Mouse (Mus musculus) splenic B cell, adult 2 months (primary cell): ENCODE data around the gene Ankar.
A peak's percentile ranks its signal among the peaks of the same experiment; 100 is the strongest.

Experiments used
- DNase-seq: peaks from one replicate; pipeline ENCODE4 v3.0.0-alpha.2; 2011; ENCODE audit warnings: low read depth, low spot score
- H3K27me3 ChIP-seq: 2 replicates; pipeline ENCODE4 v1.6.1; 2012; ENCODE audit warnings: mild to moderate bottlenecking, low read length, moderate library complexity, mixed read lengths; ENCODE audit not compliant: control insufficient read depth, poor library complexity, insufficient read depth, severe bottlenecking
- H3K36me3 ChIP-seq: 2 replicates; pipeline ENCODE4 v1.6.1; 2012; ENCODE audit warnings: mild to moderate bottlenecking, low read length, moderate library complexity, mixed read lengths; ENCODE audit not compliant: control insufficient read depth, poor library complexity, insufficient read depth, severe bottlenecking

Gene Ankar

DNA sequence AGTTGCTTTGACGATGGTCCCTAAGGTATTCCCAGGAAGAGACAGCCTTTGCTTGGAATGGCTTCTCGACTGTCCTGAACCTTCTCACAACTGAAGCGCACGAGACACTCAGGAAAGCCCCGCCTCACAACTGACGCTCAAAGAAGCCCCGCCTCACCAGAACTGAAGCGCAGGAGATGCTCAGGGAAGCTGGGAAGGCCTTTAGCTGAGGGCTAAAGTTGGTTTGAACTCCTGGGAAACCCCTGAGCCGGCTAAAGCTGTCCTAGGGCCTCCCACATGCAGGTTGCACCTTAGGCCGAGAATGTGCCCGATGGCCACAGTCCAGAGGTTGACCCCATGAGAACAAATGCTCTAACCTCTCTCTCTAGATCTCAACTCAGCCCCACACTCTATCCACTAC, at the start of gene Ankar:
Ankar (minus strand) TSS at position 101 of the 400 bp plus-strand sequence.
- H3K27me3 ChIP-seq: no peaks in the 10 kb centered on the region
- no peaks in the 10 kb centered on the region for H3K36me3 ChIP-seq
- no peak for DNase-seq

DNA sequence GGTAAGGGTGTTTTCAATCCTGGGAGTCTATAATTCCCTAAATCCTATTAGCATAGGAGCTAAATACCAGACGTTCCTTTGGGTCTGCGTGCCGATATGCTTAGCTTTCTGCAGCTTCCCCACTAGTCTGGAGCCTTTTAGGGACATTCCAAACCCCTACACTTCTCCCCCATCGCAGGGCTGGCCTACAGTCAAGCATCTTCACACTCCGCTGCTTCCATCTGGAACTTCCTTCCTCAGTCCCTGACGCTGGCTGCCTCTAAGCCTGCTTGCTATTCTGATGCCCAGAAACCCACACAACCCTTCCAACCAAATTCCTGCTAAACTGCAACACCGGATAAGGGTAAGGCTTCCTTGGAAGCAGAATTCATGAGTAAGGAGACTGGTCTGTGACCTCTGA, 46.0 kb upstream of the Ankar start:
- no peak for DNase-seq
- H3K36me3 ChIP-seq: no peaks in the 10 kb centered on the region
- H3K27me3 ChIP-seq: no peaks in the 10 kb centered on the region

- DNase-seq: no peak
- Histone ChIP-seq H3K36me3 (no peaks in the 10 kb centered on the region), H3K27me3 (no peaks in the 10 kb centered on the region)
Observed at GRCm38 (mm10) chr1:72744816-72745506, 44.6 kb upstream of the Ankar start.

DNA sequence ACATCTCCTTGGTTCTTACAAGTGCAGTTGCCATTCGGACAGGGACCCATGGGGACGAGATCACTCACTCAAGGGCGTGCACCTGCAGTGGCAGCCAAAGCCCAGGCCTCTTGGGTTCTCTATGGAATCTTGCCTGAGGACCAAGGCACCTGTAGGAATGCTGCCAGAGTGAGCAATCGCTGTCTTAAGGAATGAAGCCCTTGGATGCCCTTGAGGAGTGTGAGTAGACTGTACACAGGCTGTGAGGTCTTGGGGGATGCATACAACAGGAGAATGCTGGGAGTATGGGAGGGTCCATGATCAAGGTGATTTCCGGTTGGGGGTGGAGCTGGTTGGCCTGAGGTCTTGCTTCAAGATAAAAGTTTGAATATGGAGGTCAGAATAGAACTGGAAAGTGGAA, 41.0 kb upstream of the Ankar start:
- H3K27me3 ChIP-seq: no peaks in the 10 kb centered on the region
- DNase-seq: no peak
- no peaks in the 10 kb centered on the region for H3K36me3 ChIP-seq

DNA sequence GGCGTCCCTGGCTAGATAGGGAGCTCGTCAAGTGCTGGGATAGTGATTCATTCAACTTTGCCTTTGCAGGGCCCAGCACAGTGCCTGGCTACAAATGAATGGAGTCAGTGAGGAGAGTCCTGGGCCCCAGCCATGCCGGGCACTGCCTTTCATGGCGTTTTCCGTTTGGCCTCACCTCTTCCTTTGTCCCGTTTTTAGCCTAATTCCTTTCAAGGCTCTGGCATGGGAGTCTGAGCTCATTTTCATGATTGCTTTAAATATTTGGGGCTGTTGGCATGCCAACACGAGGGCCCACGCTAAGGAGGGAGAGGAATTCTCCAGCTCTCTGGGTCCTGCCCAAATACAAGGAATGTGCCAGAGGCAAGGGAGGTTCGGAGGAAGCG, 39.3 kb upstream of the Ankar start:
- no peak for DNase-seq
- H3K36me3 ChIP-seq: no peaks in the 10 kb centered on the region
- no peaks in the 10 kb centered on the region for H3K27me3 ChIP-seq

DNA sequence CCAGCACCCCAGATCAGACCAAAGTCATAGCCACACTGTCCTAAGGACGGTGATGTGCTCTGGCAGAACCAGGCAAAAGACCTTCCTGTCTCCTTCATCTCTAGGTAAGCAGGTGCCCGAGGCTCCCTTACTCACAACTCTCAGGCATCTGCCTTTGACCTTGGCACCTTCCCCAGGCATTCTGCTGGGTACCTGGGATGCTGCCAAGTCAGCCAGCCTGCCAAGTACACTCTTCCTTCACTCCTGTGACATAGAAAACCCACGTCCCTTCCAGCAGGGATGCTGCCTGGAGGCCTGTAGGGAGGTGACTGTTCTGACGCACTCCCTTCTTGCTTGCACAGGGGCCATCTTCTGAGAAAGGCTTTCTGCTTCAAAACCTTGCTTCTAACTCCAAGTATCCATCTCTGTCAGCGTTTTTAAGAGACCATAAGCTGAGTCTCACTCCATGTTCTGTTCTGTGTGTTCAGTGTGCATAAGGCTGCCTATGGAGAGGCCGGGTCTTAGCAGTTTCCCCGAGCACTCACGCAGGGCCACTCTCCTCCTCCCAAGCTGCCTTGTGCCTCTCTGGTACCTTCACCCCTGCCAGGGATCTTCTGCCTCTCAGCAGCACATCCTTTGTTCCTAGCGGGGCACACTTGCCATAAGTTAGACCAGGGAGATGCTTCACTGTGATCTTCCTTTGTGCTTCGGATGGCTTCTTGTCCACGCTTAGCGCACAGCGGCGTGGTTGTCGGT, 38.7 kb upstream of the Ankar start:
- DNase-seq: no peak
- H3K36me3 ChIP-seq: no peaks in the 10 kb centered on the region
- H3K27me3 ChIP-seq: no peaks in the 10 kb centered on the region

- Histone ChIP-seq H3K36me3 (no peaks in the 10 kb centered on the region), H3K27me3 (no peaks in the 10 kb centered on the region)
- no peak for DNase-seq
Observed at GRCm38 (mm10) chr1:72736397-72737125, 36.2 kb upstream of the Ankar start.

- no peaks in the 10 kb centered on the region for H3K36me3 ChIP-seq
- no peaks in the 10 kb centered on the region for H3K27me3 ChIP-seq
- DNase-seq: no peak
Observed at GRCm38 (mm10) chr1:72733191-72733691, 32.9 kb upstream of the Ankar start.

GRCm38 (mm10) chr1:72730126-72730525, 29.7 kb upstream of the Ankar start:
- Histone ChIP-seq H3K27me3 (no peaks in the 10 kb centered on the region), H3K36me3 (no peaks in the 10 kb centered on the region)
- no peak for DNase-seq

- DNase-seq: no peak
- no peaks in the 10 kb centered on the region for H3K36me3 ChIP-seq
Observed at GRCm38 (mm10) chr1:72728781-72729180, 28.4 kb upstream of the Ankar start.

DNA sequence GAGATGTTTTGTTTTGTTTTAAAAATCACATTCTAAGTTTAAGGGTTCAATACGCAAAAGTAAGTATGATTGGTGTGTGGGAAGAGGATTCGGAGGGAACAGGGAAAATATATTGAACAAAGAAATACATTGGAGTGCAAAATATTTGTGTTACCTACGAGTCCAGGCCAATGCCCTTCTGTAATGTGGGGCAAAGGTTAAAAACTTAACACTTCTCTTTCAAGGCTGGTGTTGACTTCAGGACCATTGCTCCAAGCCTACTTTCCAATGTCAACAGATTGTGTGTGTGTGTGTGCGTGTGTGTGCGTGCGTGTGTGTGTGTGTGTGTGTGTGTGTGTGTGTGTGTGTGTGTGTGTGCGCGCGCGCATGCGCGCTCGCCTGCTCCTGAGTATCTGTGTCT, 25.6 kb upstream of the Ankar start:
- no peak for DNase-seq
- Histone ChIP-seq H3K27me3 (no peaks in the 10 kb centered on the region), H3K36me3 (no peaks in the 10 kb centered on the region)

More at GRCm38 (mm10) chr1:72728781-72729180, 28.4 kb upstream of the Ankar start:
- H3K27me3 ChIP-seq: no peaks in the 10 kb centered on the region

GRCm38 (mm10) chr1:72724354-72724753, 24.0 kb upstream of the Ankar start:
- Histone ChIP-seq H3K27me3 (no peaks in the 10 kb centered on the region), H3K36me3 (no peaks in the 10 kb centered on the region)
- DNase-seq: no peak

DNA sequence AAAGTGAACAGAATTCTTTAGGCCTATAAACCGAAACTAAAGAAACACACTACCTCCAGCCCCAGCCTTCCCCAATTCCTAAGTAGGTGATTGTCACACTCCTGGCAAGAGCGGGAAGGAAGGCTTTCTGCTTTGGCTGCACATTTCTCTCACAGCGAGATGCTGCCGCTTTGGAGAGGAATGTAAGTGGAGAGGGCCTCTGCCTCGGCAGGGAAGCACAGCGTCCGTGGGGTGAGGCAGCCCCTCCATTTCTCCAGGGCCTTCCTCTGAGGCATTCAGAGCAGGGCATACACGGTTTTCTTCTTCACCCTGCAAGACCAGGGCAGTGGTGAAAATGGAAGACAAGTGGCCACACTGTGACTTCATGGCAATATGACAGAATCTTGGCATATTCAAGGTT, 22.3 kb upstream of the Ankar start:
- H3K36me3 ChIP-seq: no peaks in the 10 kb centered on the region
- DNase-seq: no peak
- no peaks in the 10 kb centered on the region for H3K27me3 ChIP-seq

DNA sequence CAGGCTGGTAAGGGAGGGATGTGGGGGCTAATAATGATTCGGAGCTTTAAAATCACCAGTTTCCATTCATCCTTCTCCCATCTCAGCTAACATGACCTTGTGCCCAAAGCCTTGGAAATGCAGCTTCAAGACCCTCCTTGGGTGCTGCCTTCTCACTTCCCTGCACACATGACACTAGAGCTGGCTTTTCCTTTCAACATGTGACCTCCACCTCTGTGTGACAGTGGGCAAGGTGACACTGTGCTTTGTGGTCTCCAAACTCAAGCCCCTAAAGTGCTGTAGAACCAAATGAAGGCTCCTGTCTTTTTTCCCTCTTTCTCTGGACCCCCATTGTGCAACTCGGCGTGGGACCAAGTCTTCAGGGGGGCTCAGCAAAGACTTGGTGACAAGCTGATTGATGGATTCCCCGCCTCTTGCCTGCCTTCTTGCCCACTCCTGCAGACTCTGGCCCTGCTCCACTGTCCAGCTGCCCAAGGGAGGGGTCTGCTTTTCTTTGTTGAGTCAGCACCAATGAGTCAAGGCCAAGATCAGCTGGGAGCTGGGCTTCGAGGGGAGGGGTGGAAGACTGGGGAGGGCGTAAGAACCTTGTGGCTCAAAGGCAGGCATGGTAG, 19.8 kb upstream of the Ankar start:
- no peaks in the 10 kb centered on the region for H3K27me3 ChIP-seq

DNA sequence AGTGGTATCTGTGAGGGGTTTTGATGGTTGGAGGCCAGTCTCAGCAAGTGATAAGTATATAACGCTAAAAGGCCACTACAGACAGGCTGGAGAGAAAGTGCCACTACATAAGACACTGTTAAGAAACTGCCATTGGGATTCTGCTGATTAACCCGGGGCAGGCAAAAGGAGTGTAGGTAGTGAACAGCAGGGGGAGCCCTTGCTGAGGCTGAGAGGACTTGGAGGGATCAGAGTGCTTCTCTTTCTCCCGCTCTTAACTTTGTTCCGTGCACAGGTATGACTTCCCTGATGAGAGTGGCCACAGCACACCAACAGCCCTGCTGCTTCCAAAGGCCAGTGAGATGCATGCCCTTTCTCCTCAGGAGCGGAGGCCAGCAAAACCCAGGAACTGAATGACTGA, 18.5 kb upstream of the Ankar start:
- Histone ChIP-seq H3K36me3 (peaks cover 8% of the 10 kb centered on the region), H3K27me3 (no peaks in the 10 kb centered on the region)
- DNase-seq: peak; percentile 73

More for the DNA sequence above, 19.8 kb upstream of the Ankar start:
- DNase-seq: no peak
- H3K36me3 ChIP-seq: peaks cover 3% of the 10 kb centered on the region
